Mouse (Mus musculus) lung, postnatal 0 days (tissue): Measurements from ENCODE around the gene Oaz2. TPM values are rescaled to one million over a fixed set of nuclear protein-coding genes. Genes with fewer than 3 reads are reported as not detected.

ENCODE experiments used
- ATAC-seq: fragments of 200-750 bp; cut with Nextera tagmentation; 2 replicates; pipeline ENCODE4 v1.8.0; 2017; ENCODE audit warnings: moderate library complexity
- DNase-seq: peaks from one replicate; pipeline ENCODE4 v3.0.0-alpha.2; 2016; ENCODE audit warnings: low spot score
- H3K27ac ChIP-seq: fragments of 300-500 bp; sonication (generic); 2 replicates; pipeline ENCODE4 v1.5.1; 2014; ENCODE audit warnings: antibody characterized with exemption, mild to moderate bottlenecking, low read length, mixed read lengths
- H3K27me3 ChIP-seq: fragments of 300-500 bp; sonication (generic); replicated peaks from 2 replicates; pipeline ENCODE4 v1.6.1; 2014; ENCODE audit warnings: low read length, mixed read lengths; ENCODE audit not compliant: insufficient read depth
- H3K36me3 ChIP-seq: fragments of 300-500 bp; sonication (generic); 2 replicates; pipeline ENCODE4 v1.6.1; 2014; ENCODE audit warnings: low read length, mixed read lengths; ENCODE audit not compliant: insufficient read depth
- H3K4me1 ChIP-seq: fragments of 300-500 bp; sonication (generic); 2 replicates; pipeline ENCODE4 v1.6.1; 2014; ENCODE audit warnings: antibody characterized with exemption, low read depth, low read length, mixed read lengths; ENCODE audit not compliant: insufficient read depth
- H3K4me2 ChIP-seq: fragments of 300-500 bp; sonication (generic); replicated peaks from 2 replicates; pipeline ENCODE4 v1.6.1; 2014; ENCODE audit warnings: low read depth, mild to moderate bottlenecking, low read length, moderate library complexity, mixed read lengths
- H3K4me3 ChIP-seq: fragments of 300-500 bp; sonication (generic); 2 replicates; pipeline ENCODE4 v1.5.1; 2014; ENCODE audit warnings: low read depth, low read length
- H3K9ac ChIP-seq: fragments of 300-500 bp; sonication (generic); replicated peaks from 2 replicates; pipeline ENCODE4 v1.6.1; 2014; ENCODE audit warnings: low read depth, mild to moderate bottlenecking
- H3K9me3 ChIP-seq: fragments of 300-500 bp; sonication (generic); 2 replicates; pipeline ENCODE4 v1.6.1; 2016; ENCODE audit warnings: low read length, mixed read lengths
- CTCF ChIP-seq: IDR thresholded peaks from 2 replicates; pipeline ENCODE4 v1.5.1; 2016; ENCODE audit warnings: antibody characterized with exemption, mild to moderate bottlenecking
- EP300 ChIP-seq: IDR thresholded peaks from 2 replicates; pipeline ENCODE4 v1.6.1; 2016; ENCODE audit warnings: antibody characterized with exemption, mild to moderate bottlenecking, control low read depth
- WGBS: fragments of 180-500 bp; shearing (Covaris S2); extraction: QIAGEN DNeasy Blood & Tissue Kit; methylation state at CpG from one replicate; pipeline ENCODE4 v1.1.7; 2014; 5-methylcytosine and 5-hydroxymethylcytosine counted together
- polyA plus RNA-seq: library from polyadenylated mRNA; unstranded; fragments of >200 nt; fragmentation: Nextera tagmentation; extraction: Ambion mirVana; gene quantifications from 2 replicates; pipeline ENCODE4 v1.2.1, GENCODE M21; 2015

The Oaz2 gene
- polyA plus RNA-seq, 1 experiment from 2014 or later = 649 TPM

DNA sequence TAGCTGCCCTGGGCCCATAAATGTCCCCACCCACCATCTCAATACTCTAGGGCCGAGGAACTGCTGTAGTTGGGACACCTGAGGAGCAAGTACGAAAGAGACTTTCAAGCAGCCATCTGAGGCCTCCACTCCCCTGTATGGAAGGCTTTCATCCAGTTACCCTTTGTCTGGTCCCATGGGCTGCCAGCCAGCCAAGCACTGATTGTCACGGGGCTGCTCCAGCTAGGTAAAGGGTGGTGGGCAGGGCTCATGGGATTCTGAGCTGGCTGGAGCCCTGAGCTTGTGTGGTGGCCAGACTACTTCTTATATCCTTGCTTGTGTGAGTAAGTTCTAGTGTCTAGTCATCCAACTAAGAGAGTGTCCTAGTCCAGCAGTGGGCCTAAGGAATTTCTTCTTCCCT lies 10.6 kb upstream of the Oaz2 start:
- TF ChIP-seq EP300 = no peak
- TF ChIP-seq CTCF = no peak
- ATAC-seq = no peak

DNA sequence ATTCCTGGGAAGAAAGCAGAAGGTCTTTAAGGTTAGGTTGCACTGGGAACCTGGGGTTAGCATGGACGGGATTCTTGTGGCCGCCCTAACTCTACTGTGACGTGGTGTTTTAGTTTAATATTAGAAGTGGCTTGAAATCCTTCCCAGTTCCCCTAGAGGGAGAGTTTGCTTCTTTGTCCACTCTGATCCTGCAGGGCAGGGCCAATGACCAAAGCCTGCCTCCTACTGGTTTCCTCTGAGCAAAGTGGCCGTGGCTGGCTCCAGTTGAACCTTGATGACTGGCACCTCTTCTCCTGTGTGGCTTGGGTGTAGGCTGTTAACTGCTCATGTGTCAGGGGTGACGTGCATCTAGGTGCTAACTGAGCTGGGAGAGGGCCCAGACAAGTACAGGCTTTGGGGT lies 6.8 kb upstream of the Oaz2 start:
- Histone ChIP-seq H3K9me3 (no peaks in the 10 kb centered on the region), H3K36me3 (no peaks in the 10 kb centered on the region), H3K4me3 (no peak overlapping the region), H3K4me2 (no peak overlapping the region), H3K27me3 (no peaks in the 10 kb centered on the region), H3K4me1 (no peaks in the 10 kb centered on the region), H3K27ac (no peak overlapping the region), H3K9ac (no peak overlapping the region)
- ATAC-seq = no peak
- peak; percentile 65 for DNase-seq
- no peak for TF ChIP-seq EP300
- TF ChIP-seq CTCF = peak; percentile 67
- 69% methylated on average over 5 of the region's 5 CpGs for WGBS

More for the DNA sequence above, 10.6 kb upstream of the Oaz2 start:
- no peak overlapping the region for H3K27ac ChIP-seq
- 88% methylated on average over 3 of the region's 3 CpGs for WGBS
- H3K4me1 ChIP-seq = no peaks in the 10 kb centered on the region
- no peaks in the 10 kb centered on the region for H3K9me3 ChIP-seq
- H3K36me3 ChIP-seq = no peaks in the 10 kb centered on the region
- no peak overlapping the region for H3K9ac ChIP-seq
- no peak overlapping the region for H3K4me3 ChIP-seq
- DNase-seq = no peak
- H3K27me3 ChIP-seq = no peaks in the 10 kb centered on the region
- no peak overlapping the region for H3K4me2 ChIP-seq

DNA sequence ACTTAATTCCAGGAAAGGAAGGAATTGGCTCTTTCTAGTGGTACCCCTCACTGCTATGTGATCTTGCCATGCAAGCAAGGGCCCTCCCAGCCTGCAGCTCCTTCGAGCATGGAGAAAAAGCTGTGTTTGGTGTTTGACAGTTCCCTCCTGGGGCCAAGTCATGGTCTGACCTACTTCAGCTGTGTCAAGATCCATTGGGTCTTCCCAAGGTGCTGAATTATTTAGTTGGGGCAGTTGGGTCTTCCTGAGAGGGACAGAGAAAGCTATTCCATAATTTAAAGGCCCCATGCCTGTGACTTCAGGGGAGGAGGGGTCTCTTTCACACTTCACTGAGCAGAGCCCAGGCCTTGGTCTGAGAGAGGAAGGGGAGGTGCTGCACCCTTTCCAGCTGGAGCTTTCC lies 6.3 kb upstream of the Oaz2 start:
- H3K9me3 ChIP-seq = no peaks in the 10 kb centered on the region
- no peak overlapping the region for H3K27ac ChIP-seq
- no peaks in the 10 kb centered on the region for H3K4me1 ChIP-seq
- no peaks in the 10 kb centered on the region for H3K27me3 ChIP-seq
- WGBS = 82% methylated on average over 1 of the region's 1 CpGs
- no peak for TF ChIP-seq CTCF
- TF ChIP-seq EP300 = no peak
- ATAC-seq = no peak
- no peak overlapping the region for H3K4me3 ChIP-seq
- no peak overlapping the region for H3K9ac ChIP-seq
- DNase-seq = no peak
- no peaks in the 10 kb centered on the region for H3K36me3 ChIP-seq
- H3K4me2 ChIP-seq = no peak overlapping the region

DNA sequence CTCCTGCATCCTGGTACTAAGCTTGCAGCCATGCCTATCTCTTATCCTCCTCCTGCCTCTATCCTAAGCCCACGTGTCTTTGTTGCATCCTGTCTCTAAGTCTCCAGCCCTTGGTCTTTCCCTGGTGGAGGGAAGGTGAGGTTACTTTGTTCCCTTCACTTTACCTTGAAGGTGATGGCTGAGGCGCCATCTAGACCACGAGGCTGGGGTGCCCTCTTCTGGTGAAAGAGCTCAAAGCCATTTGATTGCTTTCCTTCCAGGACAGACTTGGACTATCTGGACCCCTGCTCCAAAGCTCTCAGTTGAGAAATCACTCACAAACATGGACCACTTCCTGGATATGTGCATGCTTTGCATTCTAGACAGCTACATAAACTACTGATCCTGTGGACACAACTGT lies 3.6 kb upstream of the Oaz2 start:
- no peaks in the 10 kb centered on the region for H3K27me3 ChIP-seq
- ATAC-seq = peak; percentile 26; the same call in 1 of the 2 replicates
- TF ChIP-seq CTCF = peak; percentile 92
- TF ChIP-seq EP300 = no peak
- no peak overlapping the region for H3K27ac ChIP-seq
- H3K36me3 ChIP-seq = no peaks in the 10 kb centered on the region
- no peak overlapping the region for H3K4me2 ChIP-seq
- 4% methylated on average over 3 of the region's 3 CpGs for WGBS
- peak; percentile 63 for DNase-seq
- H3K4me3 ChIP-seq = no peak overlapping the region
- H3K9me3 ChIP-seq = no peaks in the 10 kb centered on the region
- no peaks in the 10 kb centered on the region for H3K4me1 ChIP-seq
- H3K9ac ChIP-seq = no peak overlapping the region

DNA sequence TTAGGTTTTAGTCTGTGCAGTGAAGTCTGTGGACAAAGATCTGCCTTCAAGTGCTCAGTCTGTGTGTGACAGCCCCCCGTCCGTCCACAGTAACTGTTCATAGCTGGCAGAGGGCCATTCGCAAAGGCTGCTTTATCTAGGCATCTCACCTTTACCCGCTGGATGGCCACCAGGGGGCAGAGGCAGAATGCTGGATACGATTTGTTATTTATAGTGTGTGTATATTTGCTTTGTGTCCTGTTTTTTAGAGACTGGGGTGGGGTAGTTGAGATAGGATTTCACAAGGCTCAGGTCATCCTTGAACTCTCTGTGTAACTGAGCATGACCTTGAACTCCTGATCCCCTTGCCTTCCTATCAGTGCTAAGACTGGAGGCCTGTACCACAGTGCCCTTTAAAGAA lies 1.8 kb upstream of the Oaz2 start:
- H3K4me3 ChIP-seq = no peak overlapping the region
- no peak overlapping the region for H3K27ac ChIP-seq
- TF ChIP-seq EP300 (peak; percentile 24; the same call in 1 of the 2 replicates), CTCF (peak; percentile 93)
- H3K4me2 ChIP-seq = no peak overlapping the region
- peak; percentile 69 for ATAC-seq
- no peaks in the 10 kb centered on the region for H3K27me3 ChIP-seq
- DNase-seq = peak; percentile 74
- no peaks in the 10 kb centered on the region for H3K36me3 ChIP-seq
- 4% methylated on average over 5 of the region's 5 CpGs for WGBS
- no peaks in the 10 kb centered on the region for H3K9me3 ChIP-seq
- no peak overlapping the region for H3K9ac ChIP-seq
- H3K4me1 ChIP-seq = no peaks in the 10 kb centered on the region

DNA sequence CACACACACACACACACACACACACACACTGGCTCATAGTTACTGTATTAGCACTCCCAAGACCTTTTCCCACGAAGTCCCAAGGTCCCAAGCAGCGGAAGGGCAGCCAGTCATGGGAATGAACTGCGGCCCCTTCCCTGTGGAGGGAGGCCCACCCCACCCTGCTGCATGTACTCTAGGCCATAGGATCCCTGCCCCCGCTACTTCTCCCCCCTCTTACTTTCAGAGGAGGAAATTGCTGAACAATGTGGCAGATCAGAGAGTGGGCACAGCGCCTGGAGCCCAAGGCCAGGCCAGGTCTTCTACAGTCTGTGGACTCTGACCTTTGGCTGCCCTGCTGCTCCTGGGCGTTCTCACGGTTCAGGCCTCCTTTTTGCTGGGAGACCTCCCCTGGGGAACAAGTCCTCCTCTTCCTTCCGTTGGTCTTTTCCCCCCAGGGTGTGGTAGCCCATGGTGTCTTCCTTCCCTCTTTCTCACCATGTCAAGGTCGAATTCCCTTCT lies 3.7 kb downstream of the Oaz2 start:
- ATAC-seq = peak; percentile 72
- Histone ChIP-seq H3K36me3 (no peaks in the 10 kb centered on the region), H3K9ac (no peak overlapping the region), H3K9me3 (no peaks in the 10 kb centered on the region), H3K27me3 (no peaks in the 10 kb centered on the region), H3K4me2 (no peak overlapping the region), H3K4me1 (peaks cover 14% of the 10 kb centered on the region; the same call in 1 of the 2 replicates), H3K4me3 (no peak overlapping the region), H3K27ac (peak overlapping the region; percentile 28)
- DNase-seq = peak; percentile 76
- TF ChIP-seq EP300 (peak; percentile 78), CTCF (no peak)
- 35% methylated on average over 9 of the region's 9 CpGs for WGBS

DNA sequence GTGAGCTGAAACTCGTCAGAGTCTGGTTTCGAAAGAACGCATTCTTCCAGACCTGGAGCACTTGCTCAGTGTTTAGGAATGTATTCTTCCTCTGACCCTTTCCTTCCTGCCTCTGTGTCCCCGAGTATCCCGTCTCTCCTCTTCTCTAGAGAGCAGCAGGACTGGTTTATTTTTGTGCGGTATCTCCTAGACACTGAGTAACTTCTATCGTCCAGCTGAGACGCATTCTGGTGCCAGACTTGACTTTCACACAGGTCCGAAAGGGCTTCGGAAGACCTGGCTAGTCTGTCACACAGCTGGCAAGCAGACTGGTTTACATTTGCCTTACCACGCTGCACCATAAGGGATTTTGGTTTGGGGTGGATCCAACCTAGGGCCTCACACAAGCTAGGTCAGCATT lies 5.2 kb downstream of the Oaz2 start:
- ATAC-seq (no peak), DNase-seq (peak; percentile 61)
- H3K4me1 ChIP-seq = peaks cover 14% of the 10 kb centered on the region; the same call in 1 of the 2 replicates
- WGBS = 25% methylated on average over 11 of the region's 11 CpGs
- peak overlapping the region; percentile 73 for H3K27ac ChIP-seq
- no peak overlapping the region for H3K9ac ChIP-seq
- H3K4me3 ChIP-seq = no peak overlapping the region
- H3K27me3 ChIP-seq = no peaks in the 10 kb centered on the region
- H3K9me3 ChIP-seq = no peaks in the 10 kb centered on the region
- no peaks in the 10 kb centered on the region for H3K36me3 ChIP-seq
- H3K4me2 ChIP-seq = no peak overlapping the region
- TF ChIP-seq EP300 = no peak
- TF ChIP-seq CTCF = no peak
